Mouse (Mus musculus): ENCODE data around the gene Retnla. TPM values are rescaled to one million over a fixed set of nuclear protein-coding genes. Genes with fewer than 3 reads are reported as not detected.

Gene Retnla
- polyA plus RNA-seq (2015; fragmentation: Nextera tagmentation; extraction: Ambion mirVana): 0.27 TPM in 1 of 2 replicates, not detected in the other

DNA sequence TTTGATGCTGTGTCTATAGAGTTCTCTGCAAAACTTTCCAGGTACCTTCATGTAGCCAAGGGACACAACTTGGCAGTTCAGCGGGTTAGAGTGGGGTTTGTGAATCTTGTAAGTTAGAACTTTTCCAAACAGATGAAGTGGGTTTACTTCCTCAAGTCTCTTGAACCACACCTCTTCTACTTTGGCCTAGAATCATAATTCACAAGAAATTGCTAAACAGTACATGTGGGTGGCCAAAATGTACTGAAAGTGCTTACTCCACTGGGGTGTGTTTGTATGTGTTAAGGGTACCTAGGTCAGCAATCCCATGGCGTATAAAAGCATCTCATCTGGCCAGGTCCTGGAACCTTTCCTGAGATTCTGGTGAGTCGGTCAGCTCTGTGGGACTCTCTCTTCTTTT is at the start of gene Retnla:
Gene Retnla (plus strand): TSS at position 286 of the 400 bp plus-strand sequence.

DNA sequence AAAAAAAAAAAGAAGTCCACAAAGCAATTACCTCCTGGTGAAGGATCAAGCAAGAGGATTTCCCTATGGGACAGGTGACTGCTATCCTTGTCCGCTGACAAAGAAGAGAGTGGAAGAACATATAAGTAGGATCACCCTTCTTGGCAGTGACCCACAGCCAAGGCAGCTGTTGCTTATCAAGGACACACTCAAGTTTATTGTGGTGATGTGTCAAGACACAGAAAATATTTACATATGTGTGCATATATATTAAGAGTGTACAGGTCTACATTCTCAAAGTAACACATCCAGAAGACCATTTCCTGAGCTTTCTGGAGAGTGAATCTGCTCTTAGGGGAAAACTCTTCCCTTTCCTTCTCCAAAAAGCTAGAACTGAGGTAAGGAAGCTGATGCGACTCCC is 25.7 kb upstream of the Retnla start, which contains the start of gene Retnlb:
Gene Retnlb (plus strand): TSS at position 162 of the 400 bp plus-strand sequence.

DNA sequence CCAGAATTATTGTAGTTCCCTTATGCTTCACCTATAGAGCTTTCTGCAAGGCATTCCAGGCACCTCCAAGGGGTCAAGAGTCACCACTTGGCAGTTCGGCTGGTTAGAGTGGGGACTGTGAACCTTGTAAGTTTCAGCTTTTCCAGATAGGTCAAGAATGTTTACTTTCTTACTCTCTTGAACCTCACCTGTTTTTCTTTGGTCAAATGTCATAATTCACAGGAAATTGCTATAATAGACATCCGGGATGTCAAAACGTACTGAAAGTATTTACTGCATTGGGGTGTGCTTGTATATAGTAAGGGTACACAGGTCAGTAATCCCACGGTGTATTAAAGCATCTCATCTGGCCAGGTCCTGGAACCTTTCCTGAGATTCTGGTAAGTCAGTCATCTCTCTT is 30.0 kb downstream of the Retnla start, which contains the start of gene Retnlg:
Gene Retnlg (plus strand): TSS at position 301 of the 400 bp plus-strand sequence.

Other genes with a start within 250 kb of the Retnla start
- not detected in 2 replicates for gene Trat1, start 70.5 kb upstream of the Retnla start, polyA plus RNA-seq (2015; fragmentation: Nextera tagmentation; extraction: Ambion mirVana)
- gene Retnlb, start 25.7 kb upstream of the Retnla start, polyA plus RNA-seq (2015; fragmentation: Nextera tagmentation; extraction: Ambion mirVana): not detected in 2 replicates
- 0.57 and 3.7 TPM in 2 replicates for gene Retnlg, start 30.1 kb downstream of the Retnla start, polyA plus RNA-seq (2015; fragmentation: Nextera tagmentation; extraction: Ambion mirVana)
- 48.5 and 51.5 TPM in 2 replicates for gene Dzip3, start 151.6 kb downstream of the Retnla start, polyA plus RNA-seq (2015; fragmentation: Nextera tagmentation; extraction: Ambion mirVana)
- 2.2 and 2.5 TPM in 2 replicates for gene Cip2a, start 151.6 kb downstream of the Retnla start, polyA plus RNA-seq (2015; fragmentation: Nextera tagmentation; extraction: Ambion mirVana)
- gene Myh15, start 214.9 kb downstream of the Retnla start, polyA plus RNA-seq (2015; fragmentation: Nextera tagmentation; extraction: Ambion mirVana): 0.08 and 0.10 TPM in 2 replicates